Mouse (Mus musculus) kidney, postnatal 25 days (tissue): ENCODE data around the gene Rarb.
A peak's percentile ranks its signal among the peaks of the same experiment; 100 is the strongest.

Experiments
- DNase-seq, 2 experiments: peaks; one replicate each; pipeline ENCODE4 v3.0.0; 2021; ENCODE audit warnings: mixed read lengths in 2 of 2

The Rarb gene

GRCm38 (mm10) chr14:16574925-16575721, 243.8 kb downstream of the Rarb start:
- DNase-seq, result peak; percentile 88 to 94

GRCm38 (mm10) chr14:16573475-16574171, 245.3 kb downstream of the Rarb start:
- no peak for DNase-seq

- no peak for DNase-seq
Observed at GRCm38 (mm10) chr14:16572755-16573340, 246.1 kb downstream of the Rarb start.

GRCm38 (mm10) chr14:16569506-16570001, 249.4 kb downstream of the Rarb start:
- peak in 1 of 2 experiments; percentile 24 for DNase-seq

- no peak for DNase-seq
Observed at GRCm38 (mm10) chr14:16566920-16567319, 252.0 kb downstream of the Rarb start.

GRCm38 (mm10) chr14:16563912-16564311, 255.0 kb downstream of the Rarb start:
- DNase-seq, result no peak

- DNase-seq, result no peak
Observed at GRCm38 (mm10) chr14:16561496-16562170, 257.3 kb downstream of the Rarb start.

GRCm38 (mm10) chr14:16559294-16560217, 259.4 kb downstream of the Rarb start:
- DNase-seq, result peak in 1 of 2 experiments; percentile 32

- DNase-seq, result no peak
Observed at GRCm38 (mm10) chr14:16558033-16558432, 260.9 kb downstream of the Rarb start.

- peak; percentile 51 to 61 for DNase-seq
Observed at GRCm38 (mm10) chr14:16554643-16555459, 264.1 kb downstream of the Rarb start.

GRCm38 (mm10) chr14:16554319-16554642, 264.7 kb downstream of the Rarb start:
- DNase-seq, result no peak

- DNase-seq, result no peak
Observed at GRCm38 (mm10) chr14:16552293-16552692, 266.7 kb downstream of the Rarb start.

GRCm38 (mm10) chr14:16551843-16552242, 267.1 kb downstream of the Rarb start:
- DNase-seq, result no peak

GRCm38 (mm10) chr14:16548200-16548576, 270.8 kb downstream of the Rarb start:
- no peak for DNase-seq

- no peak for DNase-seq
Observed at GRCm38 (mm10) chr14:16547492-16548199, 271.3 kb downstream of the Rarb start.

- no peak for DNase-seq
Observed at GRCm38 (mm10) chr14:16544995-16545394, 274.0 kb downstream of the Rarb start.

GRCm38 (mm10) chr14:16541641-16542040, 277.3 kb downstream of the Rarb start:
- DNase-seq, result no peak

GRCm38 (mm10) chr14:16537433-16537832, 281.5 kb downstream of the Rarb start:
- DNase-seq, result peak; percentile 55 to 61

- DNase-seq, result no peak
Observed at GRCm38 (mm10) chr14:16528631-16529030, 290.3 kb downstream of the Rarb start.

- peak; percentile 45 to 48 for DNase-seq
Observed at GRCm38 (mm10) chr14:16526120-16526519, 292.8 kb downstream of the Rarb start.
